Mouse (Mus musculus): ENCODE measurements around the gene Gm43518. TPM values are rescaled to one million over a fixed set of nuclear protein-coding genes. Genes with fewer than 3 reads are reported as not detected.
A peak's percentile ranks its signal among the peaks of the same experiment; 100 is the strongest.

Gm43518 gene
- not detected for total RNA-seq (2021)
- long read RNA-seq, experiment 1, result 0 reads
- long read RNA-seq, experiment 2, result 0 reads

GRCm38 (mm10) chr5:123927118-123927517, at the start of gene Gm43518:
Gene Gm43518 (plus strand): TSS chr5:123927418.
- no peak for DNase-seq

GRCm38 (mm10) chr5:123878056-123878455, 49.2 kb upstream of the Gm43518 start:
- DNase-seq, result no peak

GRCm38 (mm10) chr5:123879928-123880327, 47.3 kb upstream of the Gm43518 start, which contains the start of gene Hcar1:
Gene Hcar1 (minus strand): TSS chr5:123880020.
- peak; percentile 22 for DNase-seq

DNA sequence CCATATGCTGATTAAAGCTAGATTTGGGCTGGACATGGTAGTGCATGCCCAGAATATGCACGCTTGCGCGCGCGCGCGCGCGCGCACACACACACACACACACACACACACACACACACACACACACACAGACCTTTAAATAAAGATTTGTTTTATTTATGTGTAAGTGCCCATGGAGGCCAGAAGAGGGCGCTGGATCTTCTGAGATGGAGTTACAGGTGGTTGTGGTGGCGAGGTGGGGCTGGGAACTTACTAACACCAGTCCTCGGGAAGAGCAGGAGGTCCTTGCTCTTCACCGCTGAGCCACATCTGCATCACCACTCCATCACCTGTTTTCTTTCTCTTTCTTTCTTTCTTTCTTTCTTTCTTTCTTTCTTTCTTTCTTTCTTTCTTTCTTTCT, 46.4 kb upstream of the Gm43518 start:
- no peak for DNase-seq

DNA sequence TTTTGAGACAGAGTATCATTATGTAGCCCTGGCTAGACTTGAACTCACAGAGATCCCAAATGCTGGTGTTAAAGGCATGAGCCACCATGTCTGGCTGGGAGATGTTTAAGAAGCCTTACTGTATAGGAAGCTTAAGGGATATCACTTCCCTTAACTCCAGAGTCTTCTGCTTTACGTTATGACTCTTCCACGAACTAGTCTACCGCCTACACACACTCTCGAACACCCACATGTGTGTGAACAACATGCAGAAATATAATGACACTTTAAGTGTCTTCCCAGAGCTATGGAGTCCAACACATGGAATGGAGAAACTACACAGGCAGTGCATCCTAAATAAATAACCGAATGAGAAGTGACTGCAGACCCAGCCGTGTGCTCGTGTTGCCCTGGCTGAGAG, 43.3 kb upstream of the Gm43518 start:
- DNase-seq, result no peak

DNA sequence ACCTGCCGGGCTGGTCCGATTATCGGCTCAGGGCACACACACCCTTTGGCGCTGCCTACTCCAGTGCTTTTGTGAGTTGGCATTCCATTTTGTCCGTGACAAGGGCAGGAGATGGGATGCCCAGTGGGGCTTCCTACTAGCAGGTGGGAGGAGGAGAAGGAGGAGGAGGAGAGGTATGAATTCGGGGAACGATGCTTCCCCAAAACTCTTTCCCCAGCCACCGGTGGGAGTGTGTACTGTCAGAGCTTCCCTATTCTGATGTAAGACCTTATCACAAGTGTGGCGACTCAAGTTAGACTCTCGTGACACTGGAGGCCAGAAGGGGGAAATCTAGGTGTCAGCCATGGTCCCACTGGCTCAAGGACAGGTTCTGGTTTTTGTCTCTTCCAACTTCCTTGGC, 42.9 kb upstream of the Gm43518 start:
- DNase-seq, result no peak

DNA sequence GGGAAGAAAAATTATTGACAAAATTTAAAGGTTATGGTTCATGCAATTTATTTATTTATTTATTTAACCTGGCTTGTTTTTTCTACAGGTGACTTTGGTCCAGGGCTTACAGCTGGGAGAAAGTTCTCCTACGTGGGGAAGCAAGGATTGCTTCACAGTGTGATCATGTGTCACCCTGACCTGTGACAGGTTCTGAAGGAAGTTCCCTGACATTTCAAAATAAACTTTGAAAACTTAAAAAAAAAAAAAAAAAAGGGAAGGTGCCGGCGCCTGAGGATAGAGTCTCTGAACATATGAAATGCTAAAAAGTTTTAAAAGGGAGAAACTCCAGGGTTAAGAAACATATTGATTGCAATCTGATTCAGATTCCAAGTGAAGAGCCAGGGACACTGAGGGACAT, 40.9 kb upstream of the Gm43518 start:
- no peak for DNase-seq

- DNase-seq, result no peak
Observed at GRCm38 (mm10) chr5:123890312-123890711, 36.9 kb upstream of the Gm43518 start.

GRCm38 (mm10) chr5:123890987-123891386, 36.2 kb upstream of the Gm43518 start:
- DNase-seq, result no peak

DNA sequence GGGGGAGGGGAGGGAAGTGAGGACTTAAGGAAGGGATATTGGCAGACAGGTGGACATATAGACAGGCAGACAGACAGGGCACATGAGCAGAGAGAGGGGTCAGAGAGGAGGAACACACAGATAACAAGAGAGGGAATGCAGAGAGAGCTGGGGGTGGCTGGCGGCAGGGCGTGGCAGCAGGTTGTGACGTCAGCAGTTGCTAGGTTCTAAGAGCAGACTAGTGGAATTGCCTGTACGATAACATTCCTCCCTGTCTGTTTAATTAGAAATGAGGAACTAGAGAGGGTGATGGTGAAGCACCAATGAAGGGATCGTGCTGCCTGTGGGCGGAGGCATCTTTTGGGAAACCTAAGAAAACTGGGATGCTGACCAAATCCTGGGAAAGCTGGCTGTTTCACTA, 35.5 kb upstream of the Gm43518 start:
- DNase-seq, result no peak

DNA sequence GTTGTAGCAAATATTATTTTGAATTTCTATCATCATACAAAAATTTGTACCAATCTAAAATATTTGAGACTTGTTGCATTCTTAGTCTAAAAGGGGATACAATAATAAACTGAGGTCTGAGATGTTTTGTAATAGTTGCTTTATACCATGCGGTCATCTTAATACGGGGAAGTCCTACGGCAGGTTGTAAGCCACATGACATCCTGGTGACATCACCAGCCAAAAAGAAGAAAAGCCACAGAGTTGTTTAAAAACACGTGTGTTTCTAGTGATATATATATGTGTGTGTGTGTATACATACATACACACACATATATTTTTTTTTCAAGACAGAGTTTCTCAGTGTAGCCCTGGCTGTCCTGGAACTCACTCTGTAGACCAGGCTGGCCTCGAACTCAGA, 33.7 kb upstream of the Gm43518 start:
- no peak for DNase-seq

- DNase-seq, result no peak
Observed at GRCm38 (mm10) chr5:123896395-123896794, 30.8 kb upstream of the Gm43518 start.

- DNase-seq, result no peak
Observed at GRCm38 (mm10) chr5:123897352-123897751, 29.9 kb upstream of the Gm43518 start.

DNA sequence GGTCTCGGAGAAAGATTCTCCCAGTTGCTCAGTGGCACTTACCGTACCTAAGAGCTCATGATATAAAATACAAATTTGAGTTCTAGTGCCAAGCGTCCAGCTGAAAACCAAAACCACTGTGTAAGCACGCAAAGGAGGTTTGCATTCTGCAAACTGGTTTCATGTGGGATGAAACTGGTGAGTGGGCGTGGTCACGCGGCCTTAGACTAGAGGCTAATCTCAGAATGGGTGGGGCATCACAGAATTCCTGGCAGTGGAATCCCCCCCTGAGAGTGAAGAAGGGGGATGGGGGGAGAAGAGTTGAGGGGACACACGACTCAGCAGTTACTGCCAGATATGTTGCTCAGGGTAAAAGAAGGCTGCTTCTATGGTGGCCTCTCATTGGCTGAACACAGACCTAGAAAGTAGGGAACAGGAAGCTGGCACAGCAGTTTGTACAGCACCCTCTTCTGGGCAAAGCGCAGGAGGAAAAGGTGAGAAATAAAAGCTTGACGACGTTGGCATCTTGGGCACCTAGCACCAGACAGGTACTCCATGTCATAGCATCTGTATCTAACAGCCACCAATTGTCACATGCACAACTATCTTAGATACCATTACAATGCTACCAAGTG, 23.1 kb upstream of the Gm43518 start:
- no peak for DNase-seq

DNA sequence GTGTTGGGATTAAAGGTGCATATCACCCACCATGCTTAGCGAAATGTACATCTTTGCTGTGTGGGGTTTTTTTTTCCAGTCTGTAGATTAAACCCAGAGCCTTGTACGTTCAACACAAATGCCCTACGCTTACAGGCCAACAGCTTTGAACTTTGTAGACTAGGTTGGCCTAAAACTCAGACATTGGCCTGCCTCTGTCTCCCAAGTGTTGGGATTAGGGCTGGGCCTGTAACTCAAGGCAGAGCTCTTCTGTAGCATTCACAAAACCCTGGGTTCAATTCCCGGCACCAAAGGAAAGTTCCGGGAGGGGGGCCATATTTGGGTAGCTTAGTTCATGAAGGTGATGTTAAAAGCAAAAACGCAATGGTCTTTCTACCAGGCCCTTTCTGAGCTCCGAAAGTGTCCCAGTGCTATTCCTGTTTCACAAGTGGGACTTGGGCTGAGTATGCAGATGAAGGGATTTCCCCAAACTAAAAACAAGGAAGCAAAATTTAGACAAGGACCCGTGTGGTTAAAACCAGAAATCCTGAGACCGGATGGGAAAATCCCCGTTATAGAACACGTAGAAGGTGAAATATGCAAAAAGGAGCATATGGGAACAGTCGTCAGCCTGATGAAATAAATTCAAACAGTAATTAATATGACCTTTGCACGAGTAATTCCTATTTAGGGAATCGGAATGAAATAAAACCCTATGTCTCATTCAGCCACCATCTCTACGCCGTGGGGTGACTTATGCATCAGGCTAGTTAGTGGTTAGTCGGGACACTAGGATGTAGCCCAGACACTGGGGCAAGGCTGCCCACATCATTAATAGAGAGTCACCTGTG, 20.9 kb upstream of the Gm43518 start:
- DNase-seq, result no peak

DNA sequence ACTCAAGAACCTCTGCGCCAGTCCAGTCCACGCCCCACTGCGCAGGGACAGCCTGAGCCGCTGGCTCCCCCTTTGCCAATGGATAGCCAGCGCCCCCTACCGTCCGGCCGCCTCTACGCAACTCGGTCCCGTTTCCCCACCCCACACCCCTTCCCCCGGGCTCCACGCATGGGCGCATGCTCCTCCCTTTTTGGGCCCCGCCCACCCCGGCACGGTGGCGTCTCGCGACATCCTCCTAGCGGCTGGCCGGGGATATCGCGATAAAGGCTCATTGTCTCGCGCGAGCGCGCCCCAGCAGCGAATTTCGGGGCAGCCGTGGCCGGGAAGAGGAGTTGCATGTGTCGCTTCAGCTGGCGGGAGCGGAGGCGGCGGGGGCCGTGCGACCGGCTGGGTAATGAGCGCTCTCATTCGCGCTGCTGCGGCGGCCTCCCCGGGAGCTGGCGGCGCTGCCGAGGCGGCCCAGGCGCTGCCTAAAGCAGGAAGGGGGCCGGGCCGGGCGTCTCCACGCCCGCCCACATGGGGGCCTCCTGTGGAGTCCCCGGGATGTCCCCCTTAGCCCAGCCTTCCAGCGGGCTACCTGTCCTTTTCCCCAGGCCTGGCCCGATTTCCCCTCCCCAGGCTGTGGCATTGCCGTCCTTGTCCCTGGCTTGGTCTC, 20.1 kb upstream of the Gm43518 start, which contains the start of gene Denr:
Denr (plus strand) TSS at position 200 of the 655 bp plus-strand sequence.
- DNase-seq, result peak; percentile 99

DNA sequence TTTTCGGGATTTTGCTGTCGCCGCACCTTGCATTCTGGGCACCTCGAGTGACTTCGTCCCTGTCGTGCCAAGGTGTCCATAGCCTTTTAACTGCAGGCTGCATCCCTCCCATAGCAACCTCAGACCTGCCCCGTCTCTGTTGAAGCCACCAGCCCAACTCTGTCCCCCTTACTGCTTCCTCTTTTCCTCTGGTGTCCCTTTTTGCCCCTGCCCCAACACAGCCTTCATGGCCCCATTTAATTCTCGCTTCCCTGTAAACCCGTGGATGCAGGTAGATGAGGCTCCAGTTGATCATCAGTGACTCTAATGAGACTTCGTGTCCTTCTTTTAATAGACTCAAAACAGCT, 19.6 kb upstream of the Gm43518 start:
- no peak for DNase-seq

GRCm38 (mm10) chr5:123914852-123915251, 12.4 kb upstream of the Gm43518 start:
- no peak for DNase-seq

GRCm38 (mm10) chr5:123922112-123922511, 5.1 kb upstream of the Gm43518 start:
- no peak for DNase-seq

GRCm38 (mm10) chr5:123930508-123930989, 3.3 kb downstream of the Gm43518 start, which contains the start of gene Ccdc62:
Gene Ccdc62 (plus strand): TSS chr5:123930679.
- DNase-seq, result peak; percentile 93

DNA sequence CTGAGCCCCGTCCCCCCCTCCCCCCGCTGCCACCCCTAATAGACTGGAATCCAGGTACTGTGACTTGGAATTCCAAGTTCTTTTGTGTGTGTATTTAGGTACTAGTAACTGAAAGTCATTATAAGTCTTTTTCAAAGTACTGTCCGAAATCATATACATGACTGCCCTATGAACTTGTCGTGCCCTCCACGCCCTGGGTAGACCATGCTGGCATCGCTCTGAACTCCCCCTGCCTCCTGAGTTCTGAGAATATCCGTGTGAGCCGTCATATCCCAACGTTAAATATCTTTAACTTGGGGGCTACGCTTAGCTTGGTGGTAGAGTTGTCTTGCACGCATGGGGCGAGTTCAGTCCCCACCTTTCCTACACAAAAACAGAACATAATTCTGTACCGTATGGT, 3.9 kb downstream of the Gm43518 start:
- no peak for DNase-seq

- no peak for DNase-seq
Observed at GRCm38 (mm10) chr5:123932927-123933326, 5.7 kb downstream of the Gm43518 start.

- no peak for DNase-seq
Observed at GRCm38 (mm10) chr5:123933556-123933955, 6.3 kb downstream of the Gm43518 start.

Measured in gastrocnemius, postnatal 25 days (tissue).